Mouse (Mus musculus) limb, embryonic 15.5 days (tissue): ENCODE measurements around the gene Mef2d. TPM values are rescaled to one million over a fixed set of nuclear protein-coding genes. Genes with fewer than 3 reads are reported as not detected.

Source experiments
- ATAC-seq: fragments of 200-750 bp; cut with Nextera tagmentation; 2 replicates; pipeline ENCODE4 v1.8.0; 2017; ENCODE audit warnings: low read depth, moderate TSS enrichment; ENCODE audit not compliant: insufficient number of reproducible peaks, low FRiP score, low TSS enrichment
- H3K27ac ChIP-seq: fragments of 300-500 bp; sonication (generic); 2 replicates; pipeline ENCODE4 v1.5.1; 2015; ENCODE audit warnings: moderate library complexity, mild to moderate bottlenecking, inconsistent platforms
- H3K27me3 ChIP-seq: fragments of 300-500 bp; sonication (generic); 2 replicates; pipeline ENCODE4 v1.6.1; 2015; ENCODE audit warnings: inconsistent platforms
- H3K36me3 ChIP-seq: fragments of 300-500 bp; sonication (generic); 2 replicates; pipeline ENCODE4 v1.6.1; 2015; ENCODE audit warnings: inconsistent platforms
- H3K4me1 ChIP-seq: fragments of 300-500 bp; sonication (generic); 2 replicates; pipeline ENCODE4 v1.6.1; 2015; ENCODE audit warnings: inconsistent platforms
- H3K4me2 ChIP-seq: fragments of 300-500 bp; sonication (generic); 2 replicates; pipeline ENCODE4 v1.6.1; 2015; ENCODE audit warnings: mild to moderate bottlenecking, inconsistent platforms
- H3K4me3 ChIP-seq: fragments of 300-500 bp; sonication (generic); 2 replicates; pipeline ENCODE4 v1.5.1; 2015; ENCODE audit warnings: mild to moderate bottlenecking, inconsistent platforms
- H3K9ac ChIP-seq: fragments of 300-500 bp; sonication (generic); 2 replicates; pipeline ENCODE4 v1.6.1; 2015; ENCODE audit warnings: inconsistent platforms
- H3K9me3 ChIP-seq: fragments of 300-500 bp; sonication (generic); 2 replicates; pipeline ENCODE4 v1.6.1; 2016; ENCODE audit warnings: inconsistent platforms
- WGBS: fragments of 180-500 bp; shearing (Covaris S2); methylation state at CpG from one replicate; pipeline ENCODE4 v1.1.7; 2015; 5-methylcytosine and 5-hydroxymethylcytosine counted together
- polyA plus RNA-seq: library from polyadenylated mRNA; unstranded; fragments of >200 nt; fragmentation: Nextera tagmentation; extraction: Ambion mirVana; gene quantifications from 2 replicates; pipeline ENCODE4 v1.2.1, GENCODE M21; 2015

The Mef2d gene
- polyA plus RNA-seq, 1 experiment from 2014 or later = 23.3 TPM

GRCm38 (mm10) chr3:88146376-88147112 is 4.4 kb downstream of the Mef2d start:
- Histone ChIP-seq H3K9me3 (no peaks in the 10 kb centered on the region), H3K9ac (0 out of 2 replicates have a peak overlapping the region, but pooled peaks have one; percentile 15), H3K27me3 (no peaks in the 10 kb centered on the region), H3K27ac (no peak overlapping the region; the same call in none of the 2 replicates), H3K4me2 (no peak overlapping the region), H3K4me3 (no peak overlapping the region), H3K4me1 (peaks cover 82% of the 10 kb centered on the region), H3K36me3 (0 out of 2 replicates have a peak, but pooled peaks cover 3% of the 10 kb centered on the region)
- ATAC-seq = no peak
- WGBS = 39% methylated on average over 5 of the region's 5 CpGs

- Histone ChIP-seq H3K36me3 (0 out of 2 replicates have a peak, but pooled peaks cover 3% of the 10 kb centered on the region), H3K27ac (no peak overlapping the region), H3K9ac (no peak overlapping the region), H3K4me3 (no peak overlapping the region), H3K27me3 (no peaks in the 10 kb centered on the region), H3K9me3 (no peaks in the 10 kb centered on the region), H3K4me2 (no peak overlapping the region), H3K4me1 (peaks cover 82% of the 10 kb centered on the region)
- ATAC-seq = no peak
- 70% methylated on average over 2 of the region's 2 CpGs for WGBS
These were observed 5.3 kb downstream of the Mef2d start for GRCm38 (mm10) chr3:88147444-88147843.

DNA sequence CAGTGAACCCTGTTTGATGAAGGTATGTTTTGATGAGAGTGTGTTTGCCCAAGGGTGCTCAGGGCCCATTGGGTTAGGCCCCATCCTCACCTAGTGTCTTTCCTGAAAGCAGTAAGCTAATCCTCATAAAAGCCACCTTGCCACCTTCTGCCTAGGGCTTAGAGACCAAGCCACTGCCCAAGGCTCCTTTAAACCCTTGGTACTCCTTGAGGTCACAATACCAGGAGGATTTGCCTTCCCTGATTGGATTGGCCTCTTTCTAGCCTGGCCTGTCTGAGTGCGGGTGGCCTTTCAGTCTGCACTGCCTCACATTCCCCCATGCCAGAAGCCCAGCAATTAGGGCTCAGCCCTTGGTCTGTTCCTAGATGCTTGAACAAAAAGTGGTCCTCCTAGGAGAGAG is 5.7 kb downstream of the Mef2d start:
- ATAC-seq = no peak
- no peaks in the 10 kb centered on the region for H3K27me3 ChIP-seq
- 77% methylated on average over 1 of the region's 1 CpGs for WGBS
- no peaks in the 10 kb centered on the region for H3K9me3 ChIP-seq
- H3K9ac ChIP-seq = no peak overlapping the region
- H3K4me1 ChIP-seq = peaks cover 82% of the 10 kb centered on the region
- H3K4me3 ChIP-seq = no peak overlapping the region
- H3K27ac ChIP-seq = peak overlapping the region; percentile 75
- H3K4me2 ChIP-seq = no peak overlapping the region
- H3K36me3 ChIP-seq = 0 out of 2 replicates have a peak, but pooled peaks cover 3% of the 10 kb centered on the region

DNA sequence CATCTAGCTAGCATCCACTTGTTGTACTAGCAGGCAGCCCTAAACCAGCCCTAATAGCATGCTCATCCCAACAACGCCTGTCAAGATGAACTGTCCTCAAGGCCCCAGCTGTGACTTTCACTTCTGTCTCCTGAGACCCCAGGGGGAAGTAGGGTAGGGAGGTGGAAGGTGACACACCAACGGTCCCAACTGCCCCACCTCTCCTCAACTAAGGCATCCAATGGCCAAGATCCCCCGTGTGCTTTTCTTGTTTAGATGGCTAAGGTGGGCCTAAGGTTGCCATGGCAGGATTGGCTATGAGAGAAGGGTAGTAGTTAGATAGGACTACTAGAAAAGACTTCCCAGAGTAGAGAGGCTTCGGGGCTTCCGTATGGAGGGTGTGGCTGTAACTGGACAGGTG is 6.2 kb downstream of the Mef2d start:
- 0 out of 2 replicates have a peak, but pooled peaks cover 3% of the 10 kb centered on the region for H3K36me3 ChIP-seq
- H3K9ac ChIP-seq = no peak overlapping the region
- no peaks in the 10 kb centered on the region for H3K9me3 ChIP-seq
- no peak for ATAC-seq
- H3K27me3 ChIP-seq = no peaks in the 10 kb centered on the region
- peak overlapping the region; percentile 75 for H3K27ac ChIP-seq
- WGBS = 89% methylated on average over 5 of the region's 5 CpGs
- no peak overlapping the region for H3K4me2 ChIP-seq
- H3K4me1 ChIP-seq = peaks cover 80% of the 10 kb centered on the region
- H3K4me3 ChIP-seq = no peak overlapping the region

DNA sequence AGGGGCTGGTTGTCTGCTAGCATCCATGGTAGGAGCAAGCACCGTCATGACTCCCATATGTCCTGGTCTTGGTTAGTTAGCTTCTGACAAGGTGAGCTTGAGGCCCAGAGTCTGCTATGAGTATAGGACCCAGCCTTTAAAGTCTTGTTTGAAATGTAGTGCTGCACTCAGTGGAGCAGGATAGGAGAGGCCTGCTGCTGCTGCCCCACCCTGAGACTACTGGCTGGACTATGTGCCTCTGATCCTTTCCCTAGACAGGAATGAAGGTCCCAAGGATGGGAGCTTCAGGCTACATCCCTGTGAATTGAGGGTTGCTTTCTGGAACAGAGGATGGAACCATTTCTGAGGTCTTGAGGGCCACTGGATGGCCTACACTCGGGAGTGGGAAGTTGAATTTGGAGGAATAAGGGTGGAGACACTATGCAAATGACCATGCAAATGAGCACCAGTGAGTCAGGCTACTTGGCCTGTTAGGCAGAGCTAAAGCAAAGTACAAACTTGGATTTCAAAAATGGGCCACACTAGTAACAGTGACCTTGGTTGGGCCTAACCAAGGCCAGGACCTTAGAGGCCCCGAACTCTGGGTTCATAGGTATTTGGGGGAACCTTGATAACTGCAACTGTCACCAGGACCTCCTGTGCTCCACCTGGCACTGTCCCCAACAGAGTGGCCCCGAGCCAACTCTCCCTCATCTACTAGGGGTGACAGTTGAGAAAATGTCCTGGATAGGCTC is 6.8 kb downstream of the Mef2d start:
- H3K4me3 ChIP-seq = no peak overlapping the region
- no peak overlapping the region for H3K9ac ChIP-seq
- 0 out of 2 replicates have a peak, but pooled peaks cover 3% of the 10 kb centered on the region for H3K36me3 ChIP-seq
- WGBS = 58% methylated on average over 4 of the region's 4 CpGs
- peak overlapping the region; percentile 27; the same call in 1 of the 2 replicates for H3K4me2 ChIP-seq
- peak overlapping the region; percentile 75 for H3K27ac ChIP-seq
- no peaks in the 10 kb centered on the region for H3K9me3 ChIP-seq
- H3K4me1 ChIP-seq = peaks cover 74% of the 10 kb centered on the region
- H3K27me3 ChIP-seq = no peaks in the 10 kb centered on the region
- no peak for ATAC-seq

GRCm38 (mm10) chr3:88149510-88149974 is 7.4 kb downstream of the Mef2d start:
- no peak overlapping the region for H3K4me3 ChIP-seq
- peak overlapping the region; percentile 27 for H3K4me2 ChIP-seq
- H3K36me3 ChIP-seq = 0 out of 2 replicates have a peak, but pooled peaks cover 3% of the 10 kb centered on the region
- 0 out of 2 replicates have a peak overlapping the region, but pooled peaks have one; percentile 4 for H3K9ac ChIP-seq
- H3K4me1 ChIP-seq = peaks cover 68% of the 10 kb centered on the region
- no peaks in the 10 kb centered on the region for H3K27me3 ChIP-seq
- no peak for ATAC-seq
- 25% methylated on average over 6 of the region's 6 CpGs for WGBS
- peak overlapping the region; percentile 75 for H3K27ac ChIP-seq
- no peaks in the 10 kb centered on the region for H3K9me3 ChIP-seq

- peak overlapping the region; percentile 27 for H3K4me2 ChIP-seq
- WGBS = 19% methylated on average over 14 of the region's 14 CpGs
- peak; percentile 36; the same call in 1 of the 2 replicates for ATAC-seq
These were observed 8.2 kb downstream of the Mef2d start for GRCm38 (mm10) chr3:88150061-88150998.

GRCm38 (mm10) chr3:88150999-88151364 is 8.8 kb downstream of the Mef2d start:
- Histone ChIP-seq H3K9me3 (no peaks in the 10 kb centered on the region), H3K4me1 (peaks cover 54% of the 10 kb centered on the region), H3K27ac (peak overlapping the region; percentile 75; the same call in 1 of the 2 replicates), H3K4me3 (no peak overlapping the region), H3K36me3 (peaks cover 9% of the 10 kb centered on the region), H3K4me2 (no peak overlapping the region), H3K27me3 (no peaks in the 10 kb centered on the region), H3K9ac (0 out of 2 replicates have a peak overlapping the region, but pooled peaks have one; percentile 4)
- 58% methylated on average over 3 of the region's 3 CpGs for WGBS
- ATAC-seq = no peak

More at GRCm38 (mm10) chr3:88150061-88150998, 8.2 kb downstream of the Mef2d start:
- H3K36me3 ChIP-seq = 0 out of 2 replicates have a peak, but pooled peaks cover 3% of the 10 kb centered on the region
- H3K4me3 ChIP-seq = no peak overlapping the region; the same call in 1 of the 2 replicates
- 0 out of 2 replicates have a peak overlapping the region, but pooled peaks have one; percentile 4 for H3K9ac ChIP-seq
- no peaks in the 10 kb centered on the region for H3K27me3 ChIP-seq
- no peaks in the 10 kb centered on the region for H3K9me3 ChIP-seq
- peak overlapping the region; percentile 75 for H3K27ac ChIP-seq
- peaks cover 60% of the 10 kb centered on the region for H3K4me1 ChIP-seq

- 84% methylated on average over 3 of the region's 3 CpGs for WGBS
- Histone ChIP-seq H3K9ac (no peak overlapping the region), H3K27me3 (no peaks in the 10 kb centered on the region), H3K27ac (no peak overlapping the region), H3K36me3 (peaks cover 19% of the 10 kb centered on the region), H3K9me3 (no peaks in the 10 kb centered on the region), H3K4me1 (peaks cover 46% of the 10 kb centered on the region), H3K4me2 (no peak overlapping the region), H3K4me3 (no peak overlapping the region)
- no peak for ATAC-seq
These were observed 9.9 kb downstream of the Mef2d start for GRCm38 (mm10) chr3:88152056-88152455.

GRCm38 (mm10) chr3:88153290-88154011 is 11.3 kb downstream of the Mef2d start:
- ATAC-seq = no peak
- Histone ChIP-seq H3K9ac (no peak overlapping the region), H3K27me3 (no peaks in the 10 kb centered on the region), H3K4me2 (no peak overlapping the region), H3K27ac (no peak overlapping the region), H3K4me3 (no peak overlapping the region), H3K9me3 (no peaks in the 10 kb centered on the region), H3K36me3 (peaks cover 25% of the 10 kb centered on the region), H3K4me1 (peaks cover 41% of the 10 kb centered on the region)
- WGBS = 80% methylated on average over 3 of the region's 3 CpGs
